Mouse (Mus musculus): ENCODE results near the gene Obsl1.

DNA sequence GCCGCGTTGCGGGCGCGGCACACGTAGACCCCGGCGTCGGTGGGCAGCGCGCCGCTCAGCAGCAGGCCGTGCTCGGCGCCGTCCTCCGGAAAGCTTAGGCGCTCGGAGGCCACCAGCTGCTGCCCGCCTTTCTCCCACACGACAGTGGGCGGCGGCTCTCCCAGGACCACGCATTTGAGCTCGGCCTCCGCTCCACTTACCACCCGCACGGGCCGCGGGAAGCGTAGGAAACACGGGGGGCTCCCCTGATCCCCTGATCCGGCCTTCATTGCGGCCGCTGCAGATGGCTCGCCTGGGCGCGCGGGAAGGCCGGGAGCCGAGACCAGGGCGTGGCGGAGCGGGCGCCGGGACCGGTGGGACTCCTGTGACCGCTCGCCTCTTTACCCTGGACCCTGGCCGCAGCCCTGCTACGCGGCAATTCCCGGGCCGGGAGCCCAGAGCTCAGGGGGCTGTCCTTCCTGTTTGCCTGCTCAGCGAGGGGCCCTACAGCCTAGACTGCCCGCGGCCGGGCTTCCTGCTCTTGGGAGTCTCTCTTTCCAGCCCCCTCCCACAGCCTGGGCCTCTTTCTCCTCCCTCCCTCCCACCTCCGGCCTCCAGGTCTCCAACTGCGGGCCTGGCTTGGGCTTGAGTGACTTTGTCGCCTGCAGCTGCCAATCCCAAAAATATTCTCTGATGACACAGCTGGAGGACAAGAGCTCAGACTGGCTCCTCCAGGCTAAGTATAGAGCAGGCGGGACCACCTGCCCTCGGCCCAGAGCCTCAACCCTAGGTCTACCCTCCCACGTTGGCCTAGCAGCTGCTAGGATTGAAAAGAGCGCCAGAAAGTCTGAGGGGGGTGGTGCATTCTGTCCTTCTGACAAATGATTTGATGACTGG, at the start of gene Obsl1:
- no peak for TF ChIP-seq CTCF (IDR thresholded peaks at IDR 0.05; ENCODE audit: borderline replicate concordance, insufficient read depth, low read depth, low read length)
- no peak for TF ChIP-seq POLR2A (IDR thresholded peaks at IDR 0.05; ENCODE audit: borderline replicate concordance, insufficient read depth, low read length)
